Mouse (Mus musculus) yolk sac, embryonic 10.5 days (tissue): Measurements from ENCODE around the gene Fam24a.

Experiments used
- DNase-seq: peaks from one replicate; pipeline ENCODE4 v3.0.0-alpha.2; 2017; ENCODE audit warnings: low spot score

Gene Fam24a

DNA sequence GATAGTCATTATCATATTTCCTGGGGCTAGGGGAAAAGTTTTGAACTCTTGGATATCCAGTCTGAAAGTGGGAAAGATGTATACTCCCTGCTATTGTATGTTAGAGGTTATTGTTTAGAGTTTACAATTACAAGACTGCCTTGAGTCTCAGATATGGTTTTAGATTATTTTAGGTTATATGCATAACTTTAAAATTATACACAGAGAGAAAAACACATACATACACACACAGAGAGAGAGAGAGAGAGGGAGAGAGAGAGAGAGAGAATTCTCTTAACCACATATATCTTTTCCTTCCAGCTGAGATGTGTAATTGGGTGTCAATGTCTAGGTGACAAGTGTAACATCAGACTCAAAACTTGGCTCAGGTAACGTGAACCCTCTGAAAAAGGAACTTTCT, at the start of gene Fam24a:
Fam24a (plus strand) TSS at position 301 of the 400 bp plus-strand sequence.
- no peak for DNase-seq

DNA sequence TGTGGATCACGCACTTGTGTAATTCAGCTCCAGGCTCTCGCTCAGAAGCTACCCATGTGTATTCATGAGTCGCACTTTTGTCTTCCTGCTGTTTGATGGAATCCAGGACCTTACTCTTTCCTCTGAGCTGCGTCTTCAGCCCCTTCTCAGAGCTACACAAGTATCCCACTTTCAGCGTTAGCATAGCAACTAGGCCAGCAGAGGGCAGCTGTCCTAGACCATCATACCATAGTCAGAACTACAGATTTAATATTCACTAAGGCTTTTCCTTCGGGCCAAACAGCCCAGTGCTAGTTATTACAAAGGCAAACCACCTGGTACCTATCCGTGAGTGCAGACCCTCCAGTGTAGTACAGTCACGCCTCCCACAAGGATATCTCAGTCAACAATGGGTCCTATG, 36.5 kb upstream of the Fam24a start:
- no peak for DNase-seq

DNA sequence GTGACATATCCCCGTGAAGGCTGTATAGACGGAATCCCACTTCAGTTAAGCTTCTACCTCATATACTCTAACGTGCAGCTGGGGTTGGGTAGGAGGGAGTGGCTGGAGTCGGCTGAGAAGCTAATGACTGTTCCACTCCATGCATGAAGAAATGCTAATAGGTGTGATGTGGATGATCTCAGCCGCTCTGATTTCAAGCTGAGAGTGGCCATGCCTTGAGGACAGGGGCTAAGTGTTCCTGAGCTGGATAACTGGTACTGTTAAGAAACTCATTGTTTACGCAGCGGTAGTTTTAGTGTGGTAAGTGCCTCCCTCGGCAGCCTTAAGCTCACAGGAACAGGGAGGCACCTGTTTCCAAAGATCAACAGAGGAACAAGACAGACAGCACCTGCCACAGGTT, 30.3 kb upstream of the Fam24a start:
- no peak for DNase-seq

DNA sequence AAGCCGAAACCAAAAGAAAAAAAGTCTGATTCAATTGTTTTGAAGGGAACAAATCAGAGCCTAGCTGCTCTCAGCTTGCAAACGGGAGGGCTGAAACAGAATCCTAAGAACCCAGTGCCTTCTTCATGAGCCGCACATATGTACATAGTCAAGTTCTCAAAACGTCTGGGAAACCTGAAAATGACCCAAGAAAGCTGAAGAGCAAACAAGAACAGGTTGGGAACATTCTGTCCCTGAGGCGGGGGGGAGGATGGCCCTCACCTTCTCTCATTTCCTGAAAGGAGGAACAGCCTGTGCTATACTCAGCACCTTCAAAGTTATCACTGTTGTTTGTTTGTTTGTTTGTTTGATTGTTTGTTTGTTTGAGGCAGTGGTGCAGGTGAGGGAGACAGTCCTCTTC, 26.9 kb upstream of the Fam24a start:
- DNase-seq = no peak

DNA sequence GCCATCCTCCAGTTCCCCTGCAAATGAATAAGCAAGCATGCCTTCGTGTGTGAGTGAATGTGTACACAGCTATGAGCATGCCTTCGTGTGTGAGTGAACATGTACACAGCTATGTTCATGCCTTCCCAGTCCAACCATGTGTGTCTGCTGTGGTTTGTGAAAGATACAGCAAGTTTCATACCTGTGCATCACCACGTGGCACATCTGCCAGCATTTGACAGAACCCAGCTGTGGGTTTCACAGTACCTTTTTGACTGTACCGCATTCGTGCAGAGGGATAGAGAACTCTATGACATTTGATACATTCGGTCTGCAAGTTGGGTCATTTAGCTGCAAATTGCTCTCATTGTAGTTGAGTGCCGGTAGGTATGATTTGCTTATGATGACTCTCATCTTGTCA, 19.2 kb upstream of the Fam24a start:
- DNase-seq = no peak

DNA sequence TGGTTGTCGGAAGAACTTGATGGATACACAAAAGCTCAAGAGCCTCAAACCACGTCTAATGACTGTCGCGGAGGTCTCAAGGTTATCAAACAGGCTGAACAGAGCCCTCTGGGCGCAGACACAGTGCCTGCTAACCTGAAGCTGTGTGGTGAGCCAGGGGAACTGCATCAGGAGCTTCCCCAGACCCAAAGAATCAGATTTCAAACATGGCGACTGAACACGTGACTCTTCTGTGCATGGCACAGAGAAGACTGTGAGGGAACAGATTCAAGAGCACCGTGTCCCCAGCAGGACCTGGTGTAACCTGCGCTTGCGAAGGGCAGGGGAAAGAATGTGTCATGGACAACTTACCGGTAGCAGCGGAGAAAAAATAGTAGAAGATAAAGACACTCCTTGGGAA, 16.1 kb upstream of the Fam24a start:
- no peak for DNase-seq

DNA sequence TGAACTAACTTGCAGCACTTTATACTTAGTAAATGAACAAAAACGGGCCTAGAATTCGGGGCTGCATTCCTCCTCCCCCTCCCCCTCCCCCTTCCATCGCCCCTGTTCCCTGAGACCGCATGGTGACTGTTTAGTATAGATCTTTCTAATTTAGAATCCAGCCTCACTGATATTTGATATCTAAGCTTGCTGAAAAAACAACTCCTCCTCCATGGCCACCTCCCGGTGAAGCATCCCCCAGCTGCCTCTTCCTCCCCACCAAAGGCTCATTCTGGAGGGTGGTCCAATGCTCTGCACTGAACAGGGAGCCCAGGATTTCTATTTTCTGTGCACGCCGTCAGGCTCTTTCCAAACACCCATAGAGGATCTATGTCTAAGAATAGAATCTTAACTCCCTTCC, 15.3 kb upstream of the Fam24a start:
- no peak for DNase-seq

DNA sequence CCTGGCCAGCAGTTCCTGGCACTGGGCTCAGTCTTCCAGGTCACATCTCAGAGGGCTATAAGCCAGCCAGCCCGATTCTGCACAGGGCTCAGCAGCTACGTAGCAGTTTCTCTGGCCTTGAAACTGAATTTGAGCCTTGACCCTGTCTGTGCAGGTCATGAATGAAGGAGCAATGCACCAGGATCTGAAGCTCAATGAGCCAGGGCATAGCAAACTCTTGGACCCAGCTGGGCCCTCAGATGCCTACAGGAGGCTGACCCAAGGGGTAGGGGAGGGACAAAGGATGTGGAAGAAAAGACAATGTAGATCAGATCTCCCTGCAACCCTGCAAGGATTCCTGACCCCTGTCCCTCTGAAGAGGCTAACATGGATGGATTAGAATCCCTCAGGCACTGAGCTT, 11.5 kb upstream of the Fam24a start, which contains the start of gene Cuzd1:
Cuzd1 (minus strand) TSS at position 101 of the 400 bp plus-strand sequence.
- no peak for DNase-seq

DNA sequence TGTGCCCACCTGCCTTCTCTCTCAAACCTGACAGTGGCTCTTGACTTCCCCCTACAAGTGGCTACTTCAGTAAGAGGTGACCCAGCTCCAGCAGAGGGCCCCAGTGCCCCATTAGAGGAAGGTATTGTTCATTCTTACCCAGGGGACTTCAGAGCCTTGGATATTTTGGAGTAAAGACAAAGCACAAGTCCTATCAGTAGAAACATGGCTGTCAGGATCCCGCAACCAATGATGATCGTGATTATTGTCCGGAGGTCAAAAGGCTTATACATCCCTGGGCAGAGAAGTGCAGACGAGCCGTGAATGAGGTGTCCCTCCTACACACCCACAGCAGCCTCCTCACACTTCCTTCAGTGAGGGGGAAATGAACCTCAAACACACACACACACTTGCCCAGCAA, 6.6 kb upstream of the Fam24a start:
- no peak for DNase-seq

DNA sequence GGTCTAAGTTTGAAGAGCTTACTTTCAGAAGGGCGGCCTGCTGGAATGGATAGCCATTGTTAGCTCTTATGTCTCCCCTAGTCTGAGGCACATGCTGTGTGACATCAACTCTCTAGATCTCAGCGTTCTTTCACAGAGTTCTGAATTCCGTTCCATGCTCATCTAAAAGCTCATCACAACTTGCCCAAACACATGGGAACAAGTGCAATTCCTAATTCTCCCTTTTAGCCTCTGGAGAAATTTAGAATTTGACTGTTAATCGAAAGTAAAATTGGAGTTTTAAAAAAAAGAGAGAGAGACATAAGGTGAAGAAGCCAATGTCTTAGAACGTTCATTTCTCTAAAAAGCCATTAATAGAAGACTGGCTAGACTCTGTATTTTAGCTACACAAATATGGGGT, 4.2 kb upstream of the Fam24a start, which contains the start of gene Fam24b:
Fam24b (minus strand) TSS at position 101 of the 400 bp plus-strand sequence.
- DNase-seq = no peak

DNA sequence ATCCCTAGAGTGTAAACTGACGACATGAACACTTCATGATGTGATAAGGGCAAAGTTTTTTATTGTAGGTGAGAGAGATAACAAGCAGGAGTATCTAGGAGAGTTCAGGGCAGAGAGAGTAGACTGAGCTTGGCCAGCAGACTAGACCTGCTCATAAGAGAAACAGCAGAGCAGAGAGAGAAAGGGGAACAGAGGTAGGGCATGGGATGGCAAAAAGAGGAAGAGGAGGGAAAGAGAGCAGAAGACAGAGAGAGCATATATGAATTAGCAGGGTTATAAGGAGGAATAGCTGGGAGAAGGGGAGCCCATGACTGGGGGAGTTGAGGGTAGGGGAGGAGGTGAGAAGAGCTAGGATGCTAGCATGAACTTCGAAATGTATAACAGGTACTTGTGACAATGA, 2.0 kb upstream of the Fam24a start:
- no peak for DNase-seq

DNA sequence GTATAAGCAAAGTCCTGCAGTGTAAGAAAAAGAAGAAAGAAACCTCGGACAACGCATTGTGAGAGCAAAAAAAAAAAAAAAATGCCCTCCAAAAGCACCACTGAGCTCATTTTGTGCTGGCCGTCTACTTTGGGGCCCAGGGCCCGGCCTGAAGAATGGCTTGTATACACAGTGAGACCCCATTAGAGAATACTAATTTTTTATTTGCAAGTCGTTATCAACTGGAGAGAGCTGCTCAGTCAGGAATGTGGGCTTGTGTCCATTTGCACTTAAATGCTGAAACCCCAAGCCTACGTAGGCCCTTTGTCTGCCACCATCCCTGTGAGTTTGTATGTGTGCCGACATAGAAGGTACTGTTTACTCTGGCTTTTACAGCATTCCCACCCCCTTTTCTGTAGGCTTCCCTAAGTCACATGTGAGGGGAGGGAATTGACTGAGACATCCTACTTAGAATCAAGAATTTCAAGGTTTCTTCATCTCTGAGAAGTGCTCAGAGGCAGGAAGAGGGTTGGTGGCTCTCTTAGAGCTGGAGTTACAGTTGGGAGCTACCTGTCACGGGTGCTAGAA, 3.9 kb downstream of the Fam24a start:
- DNase-seq = no peak

DNA sequence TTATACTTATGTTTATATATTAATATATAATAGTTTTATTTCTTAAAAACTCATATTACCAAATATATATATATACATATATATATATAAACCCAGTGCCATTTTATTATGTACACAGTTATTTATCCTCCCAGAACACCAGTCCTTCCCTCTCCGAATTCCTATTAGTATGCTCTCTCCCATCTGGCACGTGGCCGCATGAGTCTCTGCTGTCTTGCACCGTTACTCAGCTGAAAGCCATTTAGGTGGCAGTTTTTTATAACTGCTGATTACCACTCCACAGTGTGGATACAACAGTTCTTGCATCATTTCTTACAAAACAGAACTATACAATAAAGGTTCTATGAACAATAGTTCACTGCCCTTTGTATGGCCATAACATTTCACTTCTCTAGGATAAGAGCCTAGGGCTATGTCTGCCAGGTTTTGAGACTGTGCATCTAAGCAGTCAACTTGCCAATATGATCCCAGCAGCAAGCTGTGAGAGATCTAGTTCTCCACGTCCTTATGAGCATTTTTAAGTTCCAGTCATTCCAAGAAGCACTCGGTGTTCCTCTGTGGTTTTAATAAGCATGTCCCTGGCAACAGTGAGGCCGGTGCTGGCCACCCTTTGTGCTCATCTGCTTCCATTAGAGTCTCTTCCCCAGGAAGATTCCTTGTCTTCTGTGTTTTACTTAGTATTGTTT, 12.3 kb downstream of the Fam24a start:
- DNase-seq = no peak

DNA sequence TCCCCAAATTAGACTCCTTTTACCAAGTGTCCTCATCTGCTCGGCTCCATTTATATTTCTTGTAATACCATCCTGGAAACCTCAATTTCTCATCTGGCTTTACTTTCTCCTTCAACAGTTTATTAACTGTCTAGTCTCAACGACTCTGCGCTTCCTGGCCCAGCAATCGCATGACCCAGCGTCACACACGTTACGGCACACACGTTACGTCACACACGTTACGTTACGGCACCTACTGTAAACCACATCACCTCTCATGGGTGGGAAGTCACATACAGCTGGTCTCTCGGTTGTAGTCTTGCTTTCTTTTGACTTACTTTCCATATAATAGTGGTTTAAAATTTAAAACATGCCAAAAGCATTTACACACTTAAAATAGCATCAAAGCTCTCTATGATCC, 22.4 kb downstream of the Fam24a start:
- no peak for DNase-seq

DNA sequence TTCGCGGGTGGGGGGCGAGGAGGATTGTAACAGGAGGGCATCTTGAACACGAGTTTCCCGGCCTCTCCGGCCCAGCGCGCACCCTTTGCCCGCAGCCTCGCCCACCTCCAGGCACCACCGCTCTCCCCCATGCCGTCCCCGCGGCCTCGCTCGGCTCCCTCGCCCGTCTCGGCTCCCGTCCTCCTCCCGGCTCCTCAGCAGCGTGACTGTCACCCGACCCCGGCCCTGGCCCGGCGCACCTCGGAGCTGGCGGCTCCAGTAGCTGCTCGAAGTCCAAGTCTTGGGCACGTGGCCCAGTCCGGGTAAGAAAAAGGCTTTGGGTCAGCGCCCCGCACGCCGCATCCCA, 28.6 kb downstream of the Fam24a start:
- DNase-seq = no peak

DNA sequence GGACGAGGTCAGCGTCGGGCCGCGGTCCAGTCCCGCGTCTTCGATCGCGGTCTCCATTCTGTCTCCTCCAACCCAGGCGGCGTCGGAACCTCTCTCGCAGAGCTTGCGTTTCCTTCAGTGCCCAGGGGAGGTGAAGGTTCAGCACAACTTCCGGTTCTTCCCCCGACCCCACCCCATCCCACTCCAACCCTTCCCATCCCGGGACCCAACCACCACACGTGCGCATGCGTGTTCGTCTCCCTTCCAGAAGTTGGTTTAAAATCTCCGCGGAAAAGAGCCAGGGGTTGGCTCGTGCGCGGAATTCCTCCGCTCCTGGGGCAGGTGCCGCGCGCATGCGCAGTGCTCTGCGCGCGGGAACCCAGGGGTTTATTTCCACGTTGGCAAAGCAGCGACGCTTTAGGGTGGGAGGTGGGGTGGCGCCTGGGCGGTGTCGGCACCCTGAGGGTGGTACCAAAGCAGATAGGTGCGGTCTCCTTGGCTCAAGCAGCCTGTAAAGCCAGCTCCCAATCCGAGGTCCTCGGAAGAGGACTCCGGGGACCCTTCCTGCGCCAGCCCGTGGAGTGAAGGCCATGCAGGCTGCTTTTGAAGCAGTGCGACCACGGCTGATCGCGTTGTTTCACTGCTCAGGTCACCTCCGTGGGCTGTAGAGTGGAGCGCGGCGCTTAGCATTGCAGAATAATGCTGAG, 29.1 kb downstream of the Fam24a start, which contains the start of gene 2310057M21Rik:
2310057M21Rik (minus strand) TSS at position 145 of the 686 bp plus-strand sequence.
- peak; percentile 98 for DNase-seq

DNA sequence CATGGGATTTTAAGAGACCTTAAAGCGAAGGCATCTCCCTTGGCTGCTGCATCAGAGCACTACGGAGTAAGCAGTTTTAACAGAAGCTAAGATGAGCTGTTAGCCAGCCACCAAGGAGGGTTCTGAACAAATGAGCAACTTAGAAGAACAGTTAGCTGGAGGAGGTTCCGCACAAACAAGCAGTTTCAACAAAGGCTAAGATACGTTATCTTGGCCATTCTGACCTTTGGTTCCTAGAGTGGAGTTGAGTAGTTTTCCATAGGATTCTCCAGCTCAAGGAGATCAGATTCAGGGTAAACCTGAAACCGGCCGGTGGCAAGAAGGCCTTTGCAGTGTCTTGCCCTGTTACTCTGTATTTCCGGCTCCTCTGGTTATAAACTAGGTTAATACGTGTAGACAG, 30.5 kb downstream of the Fam24a start:
- peak; percentile 66 for DNase-seq

DNA sequence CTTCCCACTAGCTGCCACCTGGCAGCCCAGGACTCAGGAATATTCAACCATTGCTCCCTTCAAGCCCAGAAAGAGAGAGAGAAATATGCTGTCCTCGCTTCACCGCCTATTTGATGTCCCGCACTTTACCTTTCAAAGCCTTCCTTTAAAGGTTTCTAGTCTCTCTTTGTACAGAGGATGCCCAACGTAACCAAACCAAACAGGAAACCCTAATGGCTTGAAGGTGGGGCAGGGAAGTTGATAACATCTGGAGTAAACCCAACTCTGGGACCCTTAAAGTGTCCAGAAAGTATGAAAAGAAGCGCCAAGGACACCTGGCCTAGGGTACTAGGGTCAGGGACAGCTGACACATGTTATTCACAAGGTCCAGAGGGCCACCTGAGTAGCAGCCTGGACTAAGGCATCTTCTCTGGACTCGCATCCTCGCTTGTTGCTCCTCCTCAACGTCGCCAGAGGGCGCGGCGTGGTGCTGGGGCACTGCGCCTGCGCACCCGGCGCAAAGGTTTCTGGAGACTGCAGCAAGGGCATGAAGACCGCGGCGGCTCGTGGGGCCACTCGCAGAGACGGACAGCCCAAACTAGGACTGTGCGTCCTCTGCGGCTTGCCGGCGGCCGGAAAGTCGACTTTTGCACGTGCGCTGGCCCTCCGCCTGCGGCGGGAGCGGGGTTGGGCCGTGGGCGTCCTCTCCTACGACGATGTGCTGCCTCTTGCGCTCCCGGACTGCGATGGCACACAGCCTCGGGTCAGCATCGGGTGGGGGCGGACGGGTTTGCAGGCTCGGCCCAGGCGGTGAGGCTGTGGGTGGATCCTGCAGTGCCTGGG, 37.2 kb downstream of the Fam24a start, which contains the start of gene Pstk:
Pstk (plus strand) TSS at position 494 of the 822 bp plus-strand sequence.
- peak; percentile 90 for DNase-seq

DNA sequence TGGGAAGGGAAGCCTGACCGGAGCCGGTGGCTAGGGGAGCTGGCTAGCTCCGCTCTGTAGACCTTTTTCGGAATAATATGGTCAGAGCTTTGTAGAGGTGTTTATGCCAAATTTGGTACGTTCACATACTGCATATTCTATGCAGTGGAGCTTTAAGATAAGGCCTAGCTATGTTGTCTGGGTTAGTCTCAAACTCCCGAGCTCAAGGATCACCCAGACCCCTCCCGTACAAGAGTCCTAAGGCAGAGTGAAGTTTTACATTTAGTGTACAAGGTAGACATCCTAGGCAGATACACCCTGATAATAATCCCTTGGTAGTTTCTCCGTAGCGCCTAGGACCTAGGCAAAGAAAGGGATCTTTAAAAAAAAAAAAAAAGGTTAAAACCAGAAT, 37.8 kb downstream of the Fam24a start:
- no peak for DNase-seq

DNA sequence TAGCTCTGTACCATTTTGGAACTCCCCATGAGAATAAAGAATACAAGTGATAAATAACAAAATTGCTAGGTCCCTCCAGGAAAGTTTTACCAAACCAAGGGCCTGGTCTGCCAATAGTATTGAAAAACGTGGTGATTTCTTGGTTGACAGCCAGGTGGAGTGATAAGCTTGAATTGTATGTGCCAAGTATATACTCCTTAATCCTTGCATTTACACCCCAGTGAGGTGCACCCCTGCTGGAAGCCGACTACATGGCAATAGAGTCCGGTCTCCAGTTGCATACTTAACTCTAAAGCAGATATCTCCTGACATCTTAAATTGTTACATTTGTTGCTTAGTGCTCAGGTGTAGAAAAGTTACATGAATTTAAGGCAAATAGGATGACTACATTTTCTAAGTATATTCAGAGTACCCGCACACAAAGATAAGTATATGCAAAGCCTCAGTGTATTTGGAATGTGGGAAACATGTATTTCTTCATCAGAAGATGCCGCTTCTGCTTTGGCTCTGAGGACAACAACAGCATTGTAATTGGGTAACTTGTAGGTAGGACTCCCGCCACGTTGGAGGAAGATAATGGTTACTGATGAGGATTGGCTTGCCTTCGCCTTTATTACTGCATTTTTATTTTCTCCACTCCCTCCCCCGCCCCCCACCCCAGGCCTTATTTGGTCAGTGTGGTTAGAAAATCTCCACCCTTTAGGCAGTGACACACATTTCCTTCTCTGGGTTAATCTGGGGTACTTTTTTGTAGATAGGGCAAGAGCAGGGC, 38.4 kb downstream of the Fam24a start:
- DNase-seq = no peak
